Mouse (Mus musculus) cerebellum, postnatal 25 days (tissue): ENCODE data around the gene Osmr.
"Not testable (repeated sequence)": the region's sequence is repeated elsewhere in the genome, so short reads cannot be mapped to it uniquely, and the experiment has no call there.

Experiments
- DNase-seq, 2 experiments: peaks; one replicate each; pipeline ENCODE4 v3.0.0; 2021; ENCODE audit warnings: mixed read lengths in 2 of 2

The Osmr gene

DNA sequence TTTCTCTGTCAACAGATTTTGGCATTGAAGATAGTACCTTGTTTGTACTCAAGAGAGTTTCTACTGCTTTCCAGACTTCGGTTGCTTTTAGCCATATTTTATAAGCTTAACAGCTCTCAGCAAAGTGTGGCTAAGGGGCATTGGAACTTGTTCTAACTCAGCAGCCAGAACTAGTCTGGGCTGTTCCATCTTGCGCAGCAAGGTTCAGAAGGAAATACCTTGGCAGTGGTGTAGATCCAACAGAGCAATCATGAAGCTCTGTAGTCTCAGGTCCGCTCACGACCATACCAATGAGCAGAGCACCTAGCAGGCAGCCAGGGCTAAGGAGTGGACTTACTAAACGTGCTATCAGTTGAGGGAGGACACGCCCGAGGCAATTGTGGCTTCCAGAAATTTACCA, 15.0 kb downstream of the Osmr start:
- no peak for DNase-seq

DNA sequence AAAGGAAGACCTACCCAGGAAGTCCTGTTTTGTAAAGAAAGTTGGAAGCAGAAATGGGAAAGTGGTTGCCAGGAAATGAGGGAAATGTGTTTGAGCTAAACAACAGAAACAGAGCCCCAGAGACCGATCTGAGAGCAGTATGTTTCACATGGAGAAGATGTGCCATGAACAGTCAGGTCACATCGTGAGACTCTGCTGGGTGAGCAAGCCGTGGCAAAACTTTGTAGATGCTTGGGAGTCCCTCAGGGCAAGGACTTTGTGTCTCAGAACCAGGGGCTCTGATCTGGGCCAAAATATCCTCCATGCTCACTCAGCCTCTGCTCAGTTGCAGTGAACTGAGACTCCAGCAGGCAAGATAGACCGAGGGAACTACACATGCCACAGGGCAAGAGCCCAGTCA, 15.9 kb downstream of the Osmr start:
- no peak for DNase-seq

GRCm38 (mm10) chr15:6857270-6857905, 17.4 kb downstream of the Osmr start:
- no peak for DNase-seq

DNA sequence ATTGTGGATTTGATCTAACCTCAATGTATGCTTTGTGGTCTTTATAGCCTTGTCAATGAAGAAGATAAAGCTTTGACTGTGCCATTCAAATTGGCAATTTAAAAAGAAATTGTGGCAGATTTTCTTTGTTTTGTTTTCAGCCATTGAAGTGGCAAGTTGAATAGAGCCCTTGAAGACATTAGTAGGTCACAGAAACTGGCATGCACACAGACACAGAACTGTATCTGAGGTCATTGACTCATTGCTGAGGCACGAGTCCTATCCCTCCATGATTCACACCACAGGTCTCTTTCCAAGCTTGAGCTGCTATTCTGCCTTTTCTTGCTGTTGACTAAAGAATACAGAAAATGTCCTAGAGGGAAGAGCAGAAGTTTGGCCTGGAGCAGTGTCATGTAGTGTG, 24.9 kb downstream of the Osmr start:
- no peak for DNase-seq

DNA sequence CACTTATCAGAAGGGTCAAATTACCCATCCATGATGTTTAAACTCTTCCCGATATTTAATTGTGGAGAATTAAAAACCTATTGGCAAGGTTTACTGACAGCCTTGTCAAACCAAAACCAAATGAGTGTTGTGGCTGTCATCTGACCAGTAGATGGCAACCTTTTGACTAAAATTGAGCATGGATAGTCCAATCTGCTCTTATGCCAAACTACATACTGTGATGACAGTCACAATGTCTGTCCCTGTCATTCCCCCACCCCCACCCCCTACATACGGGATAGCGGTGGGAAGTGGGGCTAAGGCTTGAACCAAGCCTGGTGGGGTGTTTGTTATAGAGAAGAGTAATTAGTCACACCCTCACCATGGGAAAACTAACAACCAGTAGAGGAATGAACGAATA, 34.6 kb downstream of the Osmr start:
- DNase-seq = no peak

DNA sequence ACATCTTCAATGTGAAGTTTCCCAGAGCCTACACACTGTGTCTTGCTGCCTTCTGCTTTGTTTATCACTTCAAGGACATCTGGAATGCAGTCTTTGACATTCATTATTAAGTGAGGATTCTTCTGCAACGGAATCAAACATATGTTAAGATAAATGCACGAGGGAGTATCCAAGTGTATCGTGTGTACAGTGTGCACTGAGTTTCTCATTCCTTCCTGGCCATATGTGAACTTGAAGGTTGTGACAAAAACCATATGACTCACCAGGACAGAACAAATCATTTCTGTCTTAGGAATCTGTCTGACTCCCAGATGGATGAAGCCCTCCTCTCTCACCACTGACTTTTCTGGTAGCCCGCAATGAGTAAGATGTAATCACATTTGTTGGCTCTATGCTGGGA, 59.0 kb downstream of the Osmr start:
- DNase-seq = no peak

- not testable (repeated sequence) for DNase-seq
Measured at GRCm38 (mm10) chr15:6801212-6801611, 73.6 kb downstream of the Osmr start.

- DNase-seq = no peak
Measured at GRCm38 (mm10) chr15:6792846-6793245, 81.9 kb downstream of the Osmr start.

DNA sequence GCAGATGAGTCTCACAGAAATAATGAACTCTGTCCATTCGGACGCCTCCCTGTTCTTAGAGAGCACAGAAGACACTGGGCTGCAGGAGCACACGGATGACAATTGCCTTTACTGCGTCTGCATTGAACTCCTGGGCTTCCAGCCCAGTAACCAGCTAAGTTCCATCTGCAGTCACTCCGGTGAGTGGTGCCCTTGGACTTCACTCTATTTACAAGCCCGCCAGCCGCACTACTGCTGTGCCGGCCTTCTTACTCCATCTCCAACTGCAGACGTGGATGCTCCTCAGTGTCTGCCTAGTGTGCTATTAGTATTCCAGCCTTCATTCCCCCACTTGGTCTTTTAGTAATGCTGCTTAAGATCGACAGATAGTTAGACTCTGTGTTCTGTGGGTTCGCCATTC, 83.1 kb downstream of the Osmr start:
- no peak for DNase-seq

DNA sequence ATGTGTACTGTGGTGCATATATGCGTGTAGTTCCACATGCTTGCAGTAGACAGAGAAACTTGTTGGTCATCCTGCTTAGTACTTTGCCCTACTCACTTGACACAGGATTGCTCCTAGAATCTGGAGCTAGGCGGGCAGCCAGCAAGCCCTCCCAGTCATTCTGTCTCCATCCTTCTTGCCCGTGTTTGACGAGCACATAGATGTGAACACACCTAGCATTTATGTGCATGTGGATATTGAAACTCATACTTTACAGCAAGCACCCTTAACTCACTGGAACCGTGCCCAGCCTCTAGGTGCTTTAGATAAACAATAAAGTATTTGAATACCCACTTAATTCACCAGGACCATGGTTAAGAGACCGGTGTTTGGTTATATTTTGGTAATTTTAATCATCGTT, 84.8 kb downstream of the Osmr start:
- no peak for DNase-seq

DNA sequence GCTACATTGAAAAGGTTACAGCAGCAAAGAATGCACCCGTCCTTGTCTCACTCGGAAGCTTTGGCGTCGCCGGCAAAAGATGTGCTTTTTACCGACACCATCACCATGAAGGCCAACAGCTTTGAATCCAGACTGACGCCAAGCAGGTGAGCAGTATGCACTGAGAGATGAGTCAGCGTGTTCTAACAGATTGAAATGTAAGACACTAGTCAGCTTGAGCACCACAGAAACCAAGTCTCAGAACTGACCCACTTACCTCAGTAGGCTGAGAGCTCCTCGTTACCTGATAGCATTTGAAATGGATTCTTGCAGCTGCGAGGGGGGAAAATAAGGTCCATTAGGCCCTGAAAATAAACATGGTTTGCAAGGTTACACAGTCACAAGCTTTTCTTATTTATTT, 87.5 kb downstream of the Osmr start:
- no peak for DNase-seq

GRCm38 (mm10) chr15:6786212-6786611, 88.6 kb downstream of the Osmr start:
- DNase-seq = no peak

- no peak for DNase-seq
Measured at GRCm38 (mm10) chr15:6772265-6772664, 102.5 kb downstream of the Osmr start.
